Mouse (Mus musculus): ENCODE results near the gene Hcn1. TPM values are rescaled to one million over a fixed set of nuclear protein-coding genes. Genes with fewer than 3 reads are reported as not detected.

Hcn1 gene
- polyA plus RNA-seq, 1 experiment from 2014 or later, result 0.04 TPM

DNA sequence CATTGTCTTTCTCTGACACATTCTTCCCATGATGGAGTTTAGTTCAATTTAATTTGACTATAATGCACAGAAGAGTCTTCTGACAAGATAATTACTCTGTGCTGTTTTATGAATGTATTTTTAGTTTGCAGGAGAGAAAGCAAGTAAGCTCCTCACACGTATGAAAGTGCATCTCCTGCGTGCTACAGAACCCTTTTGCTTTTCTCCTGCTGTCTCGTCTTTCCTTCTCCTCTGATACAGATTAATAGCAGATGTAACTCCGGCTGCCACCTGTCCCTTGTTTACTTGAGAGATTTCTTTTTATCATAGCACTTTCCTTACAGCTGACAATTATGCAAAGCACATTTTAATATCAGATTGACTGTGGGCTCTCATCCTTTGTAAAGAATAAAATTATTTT, 120.0 kb downstream of the Hcn1 start:
- no peak overlapping the region for H3K27ac ChIP-seq (ENCODE audit: low read depth, low read length)
- ATAC-seq (replicated peaks; ENCODE audit: low FRiP score), result no peak
- no peak overlapping the region for H3K9ac ChIP-seq (ENCODE audit: low read depth, low read length)
- no peaks in the 10 kb centered on the region for H3K4me1 ChIP-seq (replicated peaks; ENCODE audit: control insufficient read depth, insufficient read depth, low read length)
- no peak for DNase-seq (ENCODE audit: low spot score)
- H3K4me3 ChIP-seq (ENCODE audit: low read depth, low read length), result no peak overlapping the region
- H3K36me3 ChIP-seq (ENCODE audit: control insufficient read depth, insufficient read depth, low read length), result no peaks in the 10 kb centered on the region
- H3K4me2 ChIP-seq, result no peak overlapping the region
- H3K9me3 ChIP-seq (ENCODE audit: control insufficient read depth, low read length), result no peaks in the 10 kb centered on the region
- 53% methylated on average over 4 of the region's 4 CpGs for WGBS
- no peaks in the 10 kb centered on the region for H3K27me3 ChIP-seq (replicated peaks; ENCODE audit: control insufficient read depth, insufficient read depth, low read length)

DNA sequence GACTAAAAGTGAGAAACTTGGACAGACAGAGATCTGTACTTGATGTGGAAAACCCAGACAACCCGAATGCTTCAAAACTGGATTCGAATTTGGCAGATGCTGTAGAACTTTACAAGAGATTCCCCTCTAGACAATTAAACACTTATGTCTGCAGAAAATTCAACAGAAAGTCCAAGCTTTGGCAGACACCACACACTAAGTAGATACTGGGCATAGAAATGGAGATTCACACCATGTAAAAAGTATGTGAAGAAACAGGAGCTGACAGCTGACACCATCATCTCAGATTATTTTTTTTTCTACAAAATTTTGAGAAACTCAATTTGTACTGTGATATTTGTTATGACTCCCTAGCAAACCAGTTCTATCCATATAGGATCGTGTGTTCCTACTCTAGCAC, 122.0 kb downstream of the Hcn1 start:
- H3K4me1 ChIP-seq (replicated peaks; ENCODE audit: control insufficient read depth, insufficient read depth, low read length), result no peaks in the 10 kb centered on the region
- H3K4me3 ChIP-seq (ENCODE audit: low read depth, low read length), result no peak overlapping the region
- DNase-seq (ENCODE audit: low spot score) (no peak), ATAC-seq (replicated peaks; ENCODE audit: low FRiP score) (no peak)
- H3K9me3 ChIP-seq (ENCODE audit: control insufficient read depth, low read length), result no peaks in the 10 kb centered on the region
- H3K27me3 ChIP-seq (replicated peaks; ENCODE audit: control insufficient read depth, insufficient read depth, low read length), result no peaks in the 10 kb centered on the region
- H3K27ac ChIP-seq (ENCODE audit: low read depth, low read length), result no peak overlapping the region
- H3K4me2 ChIP-seq, result no peak overlapping the region
- H3K36me3 ChIP-seq (ENCODE audit: control insufficient read depth, insufficient read depth, low read length), result no peaks in the 10 kb centered on the region
- H3K9ac ChIP-seq (ENCODE audit: low read depth, low read length), result no peak overlapping the region
- 74% methylated on average over 3 of the region's 3 CpGs for WGBS

DNA sequence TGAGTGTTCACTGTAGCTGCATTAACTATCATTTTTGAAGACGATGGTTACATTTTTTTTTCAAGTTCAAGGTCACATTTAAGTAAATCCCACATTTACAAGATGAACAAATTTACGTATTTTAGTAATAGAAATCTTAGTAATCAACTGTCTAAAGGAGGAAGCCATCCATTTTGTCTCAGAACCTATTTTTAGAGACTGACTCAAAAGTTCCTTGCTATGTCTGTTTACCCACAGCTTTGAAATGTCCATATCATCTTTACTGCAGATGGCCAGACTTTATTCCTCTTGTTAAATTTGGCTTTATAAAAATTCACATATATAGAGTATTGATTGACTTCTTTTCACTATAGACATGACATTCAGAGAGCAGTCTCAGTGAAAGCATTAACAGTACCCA, 126.3 kb downstream of the Hcn1 start:
- Histone ChIP-seq H3K36me3 (ENCODE audit: control insufficient read depth, insufficient read depth, low read length) (no peaks in the 10 kb centered on the region), H3K27ac (ENCODE audit: low read depth, low read length) (no peak overlapping the region), H3K9me3 (ENCODE audit: control insufficient read depth, low read length) (no peaks in the 10 kb centered on the region), H3K4me3 (ENCODE audit: low read depth, low read length) (no peak overlapping the region), H3K9ac (ENCODE audit: low read depth, low read length) (no peak overlapping the region), H3K4me2 (no peak overlapping the region), H3K27me3 (replicated peaks; ENCODE audit: control insufficient read depth, insufficient read depth, low read length) (no peaks in the 10 kb centered on the region), H3K4me1 (replicated peaks; ENCODE audit: control insufficient read depth, insufficient read depth, low read length) (no peaks in the 10 kb centered on the region)
- no peak for ATAC-seq (replicated peaks; ENCODE audit: low FRiP score)
- WGBS, result 76% methylated on average over 2 of the region's 2 CpGs
- no peak for DNase-seq (ENCODE audit: low spot score)

DNA sequence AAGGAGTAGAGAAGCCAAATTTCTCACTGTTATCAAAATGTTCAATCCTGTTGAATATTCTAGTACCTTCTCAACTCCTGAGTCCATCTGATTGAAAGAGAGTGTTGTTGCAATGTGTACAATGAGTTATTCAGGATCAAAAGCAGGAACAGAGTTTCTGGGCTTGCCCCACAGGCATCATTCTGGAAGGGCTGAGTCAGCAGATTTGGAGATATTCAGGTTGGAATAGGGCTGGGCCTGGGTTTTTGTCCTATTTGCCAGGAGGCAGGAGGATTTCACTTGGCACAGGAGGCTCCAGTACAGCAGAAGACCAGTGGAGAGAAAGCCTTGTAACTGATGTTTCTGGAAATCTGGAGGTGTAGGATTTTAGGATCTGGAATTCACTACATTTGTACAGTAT, 130.6 kb downstream of the Hcn1 start:
- ATAC-seq (replicated peaks; ENCODE audit: low FRiP score) (0 out of 2 replicates have a peak, but pooled peaks have one; percentile 12), DNase-seq (ENCODE audit: low spot score) (no peak)
- Histone ChIP-seq H3K4me2 (no peak overlapping the region), H3K9me3 (ENCODE audit: control insufficient read depth, low read length) (no peaks in the 10 kb centered on the region), H3K9ac (ENCODE audit: low read depth, low read length) (no peak overlapping the region), H3K36me3 (ENCODE audit: control insufficient read depth, insufficient read depth, low read length) (no peaks in the 10 kb centered on the region), H3K4me3 (ENCODE audit: low read depth, low read length) (no peak overlapping the region), H3K27me3 (replicated peaks; ENCODE audit: control insufficient read depth, insufficient read depth, low read length) (no peaks in the 10 kb centered on the region), H3K27ac (ENCODE audit: low read depth, low read length) (no peak overlapping the region), H3K4me1 (replicated peaks; ENCODE audit: control insufficient read depth, insufficient read depth, low read length) (no peaks in the 10 kb centered on the region)

DNA sequence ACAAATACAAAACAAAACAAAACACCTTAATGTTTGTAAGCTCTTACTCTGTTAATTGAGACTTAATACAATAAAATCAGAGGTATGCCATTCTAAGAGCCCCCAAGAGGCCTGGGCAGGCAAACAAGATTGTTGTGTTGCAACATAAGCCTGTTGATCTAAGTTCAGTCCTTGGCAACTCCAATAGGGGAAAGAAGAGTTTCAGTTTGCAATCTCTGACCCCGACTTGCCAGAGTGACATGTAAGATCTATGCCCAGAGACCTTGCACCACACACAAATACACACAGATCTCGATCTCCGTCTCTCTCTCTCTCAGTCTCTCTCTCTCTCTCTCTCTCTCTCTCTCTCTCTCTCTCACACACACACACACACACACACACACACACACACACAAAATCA, 142.3 kb downstream of the Hcn1 start:
- H3K9ac ChIP-seq (ENCODE audit: low read depth, low read length), result no peak overlapping the region
- H3K9me3 ChIP-seq (ENCODE audit: control insufficient read depth, low read length), result no peaks in the 10 kb centered on the region
- H3K4me2 ChIP-seq, result no peak overlapping the region
- H3K27ac ChIP-seq (ENCODE audit: low read depth, low read length), result no peak overlapping the region
- DNase-seq (ENCODE audit: low spot score) (no peak), ATAC-seq (replicated peaks; ENCODE audit: low FRiP score) (no peak)
- H3K27me3 ChIP-seq (replicated peaks; ENCODE audit: control insufficient read depth, insufficient read depth, low read length), result no peaks in the 10 kb centered on the region
- no peak overlapping the region for H3K4me3 ChIP-seq (ENCODE audit: low read depth, low read length)
- H3K36me3 ChIP-seq (ENCODE audit: control insufficient read depth, insufficient read depth, low read length), result no peaks in the 10 kb centered on the region
- no peaks in the 10 kb centered on the region for H3K4me1 ChIP-seq (replicated peaks; ENCODE audit: control insufficient read depth, insufficient read depth, low read length)
- 78% methylated on average over 3 of the region's 3 CpGs for WGBS

DNA sequence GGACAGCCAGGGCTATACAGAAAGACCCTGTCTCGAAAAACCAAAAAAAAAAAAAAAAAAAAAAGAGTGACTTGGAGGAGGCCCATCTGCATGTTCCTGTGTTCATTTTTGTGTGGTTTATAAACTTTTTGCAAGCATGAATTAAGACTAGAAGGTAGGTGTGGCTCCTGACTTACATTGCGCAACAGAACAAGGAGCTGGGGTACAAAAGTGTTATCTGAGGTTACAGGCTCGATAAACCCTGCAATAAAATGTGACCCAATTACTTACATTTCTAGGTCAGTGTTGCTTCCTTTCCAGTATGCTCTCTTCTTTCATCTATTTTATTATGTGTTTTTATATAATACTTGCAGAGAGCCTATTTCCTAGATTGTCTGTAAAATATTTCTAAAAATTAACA, 143.1 kb downstream of the Hcn1 start:
- DNase-seq (ENCODE audit: low spot score) (no peak), ATAC-seq (replicated peaks; ENCODE audit: low FRiP score) (no peak)
- no peaks in the 10 kb centered on the region for H3K4me1 ChIP-seq (replicated peaks; ENCODE audit: control insufficient read depth, insufficient read depth, low read length)
- no peaks in the 10 kb centered on the region for H3K9me3 ChIP-seq (ENCODE audit: control insufficient read depth, low read length)
- WGBS, result 74% methylated on average over 3 of the region's 3 CpGs
- no peak overlapping the region for H3K9ac ChIP-seq (ENCODE audit: low read depth, low read length)
- H3K27ac ChIP-seq (ENCODE audit: low read depth, low read length), result no peak overlapping the region
- no peaks in the 10 kb centered on the region for H3K27me3 ChIP-seq (replicated peaks; ENCODE audit: control insufficient read depth, insufficient read depth, low read length)
- H3K4me2 ChIP-seq, result no peak overlapping the region
- no peaks in the 10 kb centered on the region for H3K36me3 ChIP-seq (ENCODE audit: control insufficient read depth, insufficient read depth, low read length)
- H3K4me3 ChIP-seq (ENCODE audit: low read depth, low read length), result no peak overlapping the region

DNA sequence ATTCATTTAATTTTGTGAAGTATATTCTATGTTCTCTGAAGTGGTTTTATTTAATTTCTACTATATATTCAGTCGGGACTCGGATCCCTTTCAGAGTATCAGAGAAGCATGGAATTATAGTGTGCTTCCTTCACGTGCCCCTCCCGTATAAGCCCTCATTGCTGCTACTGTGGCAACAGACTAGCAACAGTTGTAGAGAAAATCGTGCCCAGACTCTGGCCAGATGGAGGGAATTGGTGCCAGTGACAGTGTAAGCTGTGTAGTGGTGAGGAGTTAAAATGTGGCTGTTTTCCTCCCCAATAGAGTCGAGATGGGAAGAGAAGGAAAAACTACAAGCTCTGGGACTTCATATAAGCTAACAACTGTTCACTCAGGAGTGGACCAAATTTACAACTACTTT, 163.4 kb downstream of the Hcn1 start:
- H3K27ac ChIP-seq (ENCODE audit: low read depth, low read length), result no peak overlapping the region
- no peaks in the 10 kb centered on the region for H3K27me3 ChIP-seq (replicated peaks; ENCODE audit: control insufficient read depth, insufficient read depth, low read length)
- H3K9me3 ChIP-seq (ENCODE audit: control insufficient read depth, low read length), result no peaks in the 10 kb centered on the region
- ATAC-seq (replicated peaks; ENCODE audit: low FRiP score), result no peak
- no peaks in the 10 kb centered on the region for H3K36me3 ChIP-seq (ENCODE audit: control insufficient read depth, insufficient read depth, low read length)
- no peaks in the 10 kb centered on the region for H3K4me1 ChIP-seq (replicated peaks; ENCODE audit: control insufficient read depth, insufficient read depth, low read length)
- WGBS, result 69% methylated on average over 6 of the region's 6 CpGs
- no peak overlapping the region for H3K4me2 ChIP-seq
- no peak overlapping the region for H3K4me3 ChIP-seq (ENCODE audit: low read depth, low read length)
- DNase-seq (ENCODE audit: low spot score), result no peak
- H3K9ac ChIP-seq (ENCODE audit: low read depth, low read length), result no peak overlapping the region

DNA sequence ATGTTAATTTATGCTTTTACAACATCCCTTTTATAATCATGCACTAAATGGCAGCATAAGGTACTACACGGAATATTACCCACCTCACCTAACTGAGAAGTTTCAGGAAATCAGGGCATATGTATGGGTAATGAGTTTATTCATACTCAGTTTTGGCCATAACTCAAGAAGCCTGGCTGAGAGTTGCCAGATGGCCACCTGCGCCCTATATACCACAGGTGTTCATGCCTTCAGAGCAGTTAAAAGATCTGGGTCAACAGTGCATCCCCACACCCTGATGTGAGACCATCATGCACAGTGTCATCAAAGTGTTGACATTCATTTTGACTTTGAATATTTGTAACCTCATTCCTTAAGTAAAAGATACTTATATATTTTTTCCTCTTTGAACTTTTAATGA, 183.3 kb downstream of the Hcn1 start:
- ATAC-seq (replicated peaks; ENCODE audit: low FRiP score), result no peak
- Histone ChIP-seq H3K36me3 (ENCODE audit: control insufficient read depth, insufficient read depth, low read length) (no peaks in the 10 kb centered on the region), H3K27me3 (replicated peaks; ENCODE audit: control insufficient read depth, insufficient read depth, low read length) (no peaks in the 10 kb centered on the region), H3K4me2 (no peak overlapping the region), H3K9ac (ENCODE audit: low read depth, low read length) (no peak overlapping the region), H3K9me3 (ENCODE audit: control insufficient read depth, low read length) (no peaks in the 10 kb centered on the region), H3K4me3 (ENCODE audit: low read depth, low read length) (no peak overlapping the region), H3K4me1 (replicated peaks; ENCODE audit: control insufficient read depth, insufficient read depth, low read length) (no peaks in the 10 kb centered on the region), H3K27ac (ENCODE audit: low read depth, low read length) (no peak overlapping the region)
- 87% methylated on average over 2 of the region's 2 CpGs for WGBS
- DNase-seq (ENCODE audit: low spot score), result no peak

DNA sequence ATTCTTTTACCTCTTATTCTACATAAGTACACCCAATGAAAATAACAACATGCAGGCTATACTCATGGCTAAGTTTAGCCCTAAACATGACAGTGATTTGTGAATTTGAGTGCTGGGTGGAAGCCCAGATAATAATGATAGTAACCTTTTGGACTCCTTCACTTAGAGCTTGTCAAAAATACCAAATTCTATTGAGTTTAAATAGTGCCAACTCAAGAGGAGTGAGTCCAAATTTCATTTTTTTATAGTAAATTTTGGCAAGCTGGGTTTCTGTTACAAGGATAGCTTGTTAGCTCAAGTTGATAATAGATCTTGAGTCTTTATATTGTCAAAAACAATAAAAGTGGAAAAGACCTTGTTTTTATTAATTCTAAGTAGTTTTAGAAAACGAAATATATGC, 190.7 kb downstream of the Hcn1 start:
- WGBS, result 37% methylated on average over 1 of the region's 1 CpGs
- DNase-seq (ENCODE audit: low spot score), result no peak

More for the DNA sequence above, 190.7 kb downstream of the Hcn1 start:
- Histone ChIP-seq H3K27me3 (replicated peaks; ENCODE audit: control insufficient read depth, insufficient read depth, low read length) (no peaks in the 10 kb centered on the region), H3K4me3 (ENCODE audit: low read depth, low read length) (no peak overlapping the region), H3K9me3 (ENCODE audit: control insufficient read depth, low read length) (no peaks in the 10 kb centered on the region), H3K4me2 (no peak overlapping the region), H3K4me1 (replicated peaks; ENCODE audit: control insufficient read depth, insufficient read depth, low read length) (no peaks in the 10 kb centered on the region), H3K27ac (ENCODE audit: low read depth, low read length) (no peak overlapping the region), H3K36me3 (ENCODE audit: control insufficient read depth, insufficient read depth, low read length) (no peaks in the 10 kb centered on the region), H3K9ac (ENCODE audit: low read depth, low read length) (no peak overlapping the region)
- no peak for ATAC-seq (replicated peaks; ENCODE audit: low FRiP score)

Measured in liver, embryonic 11.5 days (tissue).